Mouse (Mus musculus): ENCODE data around the gene Wdr90.
A peak's percentile ranks its signal among the peaks of the same experiment; 100 is the strongest.

The Wdr90 gene

GRCm38 (mm10) chr17:25802825-25803517, 58.3 kb downstream of the Wdr90 start:
- DNase-seq (ENCODE audit: low read depth) = no peak

DNA sequence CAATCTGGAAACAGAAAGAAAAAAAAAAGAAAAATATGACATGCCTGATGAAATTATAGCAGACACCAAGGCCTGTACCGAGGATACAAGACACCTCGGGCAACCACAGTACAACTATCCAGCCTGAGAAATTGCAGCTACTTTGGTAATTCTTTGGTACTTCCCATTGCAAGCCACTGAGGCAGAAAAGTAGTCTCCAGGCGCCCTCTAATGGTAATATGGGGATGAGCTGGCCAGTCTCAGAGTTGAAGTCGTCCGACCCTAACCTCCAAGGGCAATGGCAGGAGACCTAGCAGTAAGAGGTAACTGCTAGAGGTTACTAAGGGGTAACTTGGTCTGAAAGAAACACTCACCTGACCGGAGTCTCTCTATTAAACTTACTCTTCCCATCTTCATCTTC, 60.3 kb downstream of the Wdr90 start:
- peak; percentile 73 for DNase-seq (ENCODE audit: low read depth)

DNA sequence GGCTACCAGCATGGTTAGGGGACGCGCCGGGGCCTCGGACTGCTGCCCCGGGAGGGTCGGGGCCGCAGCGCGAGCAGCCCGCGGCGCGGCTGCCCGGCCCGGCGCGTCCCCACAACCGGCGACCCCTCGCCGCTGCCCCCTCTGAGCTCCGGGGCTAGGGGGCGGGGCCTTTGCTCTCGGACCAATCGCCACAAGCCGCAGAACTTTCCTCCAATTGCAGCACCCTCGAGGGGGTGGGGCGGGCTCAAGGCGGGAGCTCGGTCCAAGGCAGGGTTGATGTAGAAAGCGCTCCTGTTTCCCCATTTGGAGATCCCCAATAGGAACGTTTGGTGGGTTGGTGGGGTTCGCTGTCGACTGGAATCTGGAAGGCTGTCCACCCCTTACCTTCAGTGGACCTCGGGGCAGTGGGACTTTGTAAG, 64.3 kb downstream of the Wdr90 start, which contains the start of gene Metrn:
Gene Metrn (minus strand): TSS at position 186 of the 419 bp plus-strand sequence.
- peak; percentile 77 for DNase-seq (ENCODE audit: low read depth)

DNA sequence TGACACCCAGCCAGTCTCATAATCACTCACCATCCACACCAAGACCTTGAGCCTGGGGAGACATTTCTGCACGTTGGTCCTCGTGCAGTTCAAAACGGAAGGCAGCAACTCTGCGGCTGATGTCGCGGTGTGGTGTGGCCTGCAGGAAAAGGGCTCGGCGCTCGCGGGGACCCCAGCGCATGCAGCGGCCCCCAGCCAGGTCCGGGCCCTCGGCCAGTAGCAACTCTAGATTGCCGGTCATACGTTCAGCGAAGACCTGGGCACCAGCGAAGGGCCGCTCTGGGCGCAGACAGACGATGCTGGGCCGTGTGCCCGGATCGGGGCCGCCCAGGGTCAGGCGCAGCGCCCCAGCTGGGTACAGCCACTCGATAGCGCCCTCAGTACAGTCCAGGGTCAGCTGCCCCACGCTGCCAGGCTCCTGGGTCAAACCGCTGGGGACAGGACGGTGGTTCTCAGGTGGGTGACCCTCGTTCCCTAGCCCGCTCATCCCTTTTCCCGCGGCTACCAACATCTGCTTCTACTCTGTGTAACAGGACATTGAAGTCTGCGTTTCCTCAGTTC, 65.0 kb downstream of the Wdr90 start:
- no peak for DNase-seq (ENCODE audit: low read depth)

GRCm38 (mm10) chr17:25795609-25796092, 65.7 kb downstream of the Wdr90 start, which contains the start of gene AC134908.4:
AC134908.4 (minus strand) TSS chr17:25795659.
- no peak for DNase-seq (ENCODE audit: low read depth)

DNA sequence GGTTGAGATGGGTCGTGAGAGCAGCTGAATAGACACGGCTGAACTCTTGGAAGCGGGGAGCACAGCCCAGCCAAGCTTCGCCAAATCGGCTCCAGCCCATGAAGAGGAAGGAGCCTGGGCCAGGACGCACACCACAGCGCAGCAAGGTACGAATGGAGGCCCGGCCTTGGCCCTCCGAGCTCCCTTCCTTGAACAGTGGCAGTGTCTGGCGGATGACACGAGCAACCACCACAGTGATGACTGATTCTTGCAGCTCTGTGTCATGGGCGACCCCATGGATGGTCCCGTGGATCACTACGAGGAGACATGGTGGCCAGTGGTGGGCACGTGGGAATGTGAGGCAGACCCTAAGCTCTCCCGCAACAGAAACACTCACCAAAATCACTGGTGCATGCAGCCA, 66.3 kb downstream of the Wdr90 start:
- DNase-seq (ENCODE audit: low read depth) = no peak

All from c-Kit-positive CD71-positive TER-119-negative erythroid progenitor cells, embryonic 14.5 days (primary cell).